Mouse (Mus musculus) hindbrain, embryonic 11.5 days (tissue): ENCODE results near the gene Sidt1. TPM values are rescaled to one million over a fixed set of nuclear protein-coding genes. Genes with fewer than 3 reads are reported as not detected.

ENCODE experiments used
- ATAC-seq: fragments of 200-750 bp; cut with Nextera tagmentation; 2 replicates; pipeline ENCODE4 v1.8.0; 2017; ENCODE audit warnings: mild to moderate bottlenecking, moderate TSS enrichment, moderate library complexity; ENCODE audit not compliant: low FRiP score
- DNase-seq: peaks from one replicate; pipeline ENCODE4 v3.0.0-alpha.2; 2015; ENCODE audit warnings: low spot score
- H3K27ac ChIP-seq: fragments of 300-500 bp; sonication (generic); 2 replicates; pipeline ENCODE4 v1.5.1; 2014; ENCODE audit warnings: mild to moderate bottlenecking, low read depth, low read length
- H3K27me3 ChIP-seq: fragments of 300-500 bp; sonication (generic); 2 replicates; pipeline ENCODE4 v1.6.1; 2014; ENCODE audit warnings: mild to moderate bottlenecking, low read length, moderate library complexity, mixed read lengths; ENCODE audit not compliant: control insufficient read depth, insufficient read depth
- H3K36me3 ChIP-seq: fragments of 300-500 bp; sonication (generic); 2 replicates; pipeline ENCODE4 v1.6.1; 2014; ENCODE audit warnings: mild to moderate bottlenecking, low read length, moderate library complexity, mixed read lengths; ENCODE audit not compliant: control insufficient read depth, insufficient read depth
- H3K4me1 ChIP-seq: fragments of 300-500 bp; sonication (generic); replicated peaks from 2 replicates; pipeline ENCODE4 v1.6.1; 2014; ENCODE audit warnings: low read length, mixed read lengths; ENCODE audit not compliant: control insufficient read depth, insufficient read depth
- H3K4me2 ChIP-seq: fragments of 300-500 bp; sonication (generic); replicated peaks from 2 replicates; pipeline ENCODE4 v1.6.1; 2014; ENCODE audit warnings: mild to moderate bottlenecking, low read depth, low read length
- H3K4me3 ChIP-seq: fragments of 300-500 bp; sonication (generic); 2 replicates; pipeline ENCODE4 v1.5.1; 2014; ENCODE audit warnings: low read depth, low read length
- H3K9ac ChIP-seq: fragments of 300-500 bp; sonication (generic); 2 replicates; pipeline ENCODE4 v1.6.1; 2014; ENCODE audit warnings: low read depth, low read length
- H3K9me3 ChIP-seq: fragments of 300-500 bp; sonication (generic); 2 replicates; pipeline ENCODE4 v1.6.1; 2016; ENCODE audit warnings: low read length; ENCODE audit not compliant: control insufficient read depth
- WGBS: fragments of 180-500 bp; shearing (Covaris S2); extraction: QIAGEN DNeasy Blood & Tissue Kit; methylation state at CpG from one replicate; pipeline ENCODE4 v1.1.7; 2014; 5-methylcytosine and 5-hydroxymethylcytosine counted together
- polyA plus RNA-seq: library from polyadenylated mRNA; unstranded; fragments of >200 nt; fragmentation: Nextera tagmentation; extraction: Ambion mirVana; gene quantifications from 2 replicates; pipeline ENCODE4 v1.2.1, GENCODE M21; 2014

Gene Sidt1
- polyA plus RNA-seq, 1 experiment from 2014 or later, result 0.28 TPM

DNA sequence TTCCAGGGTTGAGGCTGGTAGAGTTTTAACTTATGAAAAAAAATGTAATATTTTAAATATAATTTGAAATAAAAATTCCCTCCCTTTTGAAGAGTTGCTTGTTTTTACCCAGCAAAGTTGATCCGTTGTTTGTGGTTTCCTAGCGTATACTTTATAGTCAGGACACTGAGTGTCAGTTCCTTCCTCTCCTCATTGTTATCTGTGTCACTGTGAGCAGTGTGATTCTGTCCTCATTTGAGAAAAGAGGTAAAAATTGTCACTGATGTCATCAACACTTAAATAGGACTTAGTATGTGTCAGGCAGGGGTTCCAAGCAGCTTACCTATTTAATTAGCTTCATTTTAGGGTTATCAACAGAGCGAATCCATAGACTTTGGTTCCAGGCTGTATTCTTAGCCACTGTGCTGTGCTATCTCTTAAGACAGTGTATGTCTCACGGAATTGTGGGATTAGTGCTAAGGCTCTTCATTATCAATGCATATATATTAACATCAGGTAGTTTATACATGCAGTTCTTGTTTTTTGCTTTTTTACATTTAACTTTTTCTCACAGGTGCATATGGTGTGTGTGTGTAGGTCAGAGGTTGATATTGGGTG is 16.9 kb upstream of the Sidt1 start:
- no peak for ATAC-seq

DNA sequence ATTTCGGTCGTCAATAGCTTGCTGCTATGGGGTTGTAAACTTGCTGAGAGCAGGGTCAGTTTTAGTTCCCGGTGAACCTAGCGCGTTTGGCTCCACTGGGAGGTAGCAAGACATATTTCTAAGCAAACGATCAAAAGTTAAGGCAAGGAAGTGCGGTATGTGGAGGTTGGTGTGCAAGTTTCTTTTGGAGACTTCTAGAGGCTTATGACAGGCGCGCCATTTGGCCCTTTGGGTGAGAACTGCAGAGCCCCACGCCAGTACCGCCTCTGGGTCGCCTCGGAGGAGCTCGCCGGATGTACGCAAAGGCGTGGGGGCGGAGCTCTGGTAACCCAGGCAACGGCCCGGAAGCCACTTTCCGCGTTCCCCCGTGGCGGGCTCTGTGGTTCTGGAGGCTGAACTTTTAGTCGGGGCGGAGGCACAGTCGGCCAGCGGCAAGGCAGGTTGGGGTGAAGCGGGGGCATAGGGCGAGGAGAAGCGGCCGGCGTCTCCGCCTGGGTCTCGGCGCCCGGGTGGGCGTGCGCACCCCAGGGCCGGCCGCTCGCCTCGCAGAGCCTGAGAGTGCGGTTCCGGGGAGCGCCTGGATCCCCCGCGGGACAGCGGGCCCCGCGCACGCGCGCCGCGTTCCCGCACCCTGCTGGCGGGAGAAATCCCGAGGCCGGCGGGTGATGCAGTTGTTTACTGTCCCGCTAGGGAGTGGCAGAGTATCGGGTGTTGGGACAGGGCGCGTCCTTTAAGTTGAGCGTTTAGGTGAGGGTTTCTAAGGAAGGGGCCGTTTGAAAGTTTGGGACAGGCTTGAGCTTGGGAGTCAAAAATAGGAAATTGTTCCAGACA is 14.3 kb upstream of the Sidt1 start, which contains the start of gene Spice1:
Spice1 (plus strand) TSS at position 51 of the 831 bp plus-strand sequence.
- Histone ChIP-seq H3K4me2 (peak within 1 kb of the TSS; percentile 63), H3K4me3 (peak within 1 kb of the TSS; percentile 85), H3K4me1 (no peaks in the 10 kb centered on the region), H3K9me3 (no peaks in the 10 kb centered on the region), H3K9ac (peak within 1 kb of the TSS; percentile 68), H3K27me3 (no peaks in the 10 kb centered on the region), H3K27ac (peak within 1 kb of the TSS; percentile 84), H3K36me3 (no peaks in the 10 kb centered on the region)
- DNase-seq, result peak; percentile 96
- WGBS, result under 1% methylated on average over 57 of the region's 67 CpGs
- peak; percentile 99 for ATAC-seq

More for the DNA sequence above, 16.9 kb upstream of the Sidt1 start:
- no peaks in the 10 kb centered on the region for H3K36me3 ChIP-seq
- DNase-seq, result no peak
- H3K4me3 ChIP-seq, result no peak overlapping the region
- H3K27me3 ChIP-seq, result no peaks in the 10 kb centered on the region
- H3K9me3 ChIP-seq, result no peaks in the 10 kb centered on the region
- H3K4me2 ChIP-seq, result no peak overlapping the region
- no peaks in the 10 kb centered on the region for H3K4me1 ChIP-seq
- no peak overlapping the region for H3K9ac ChIP-seq
- H3K27ac ChIP-seq, result no peak overlapping the region
- WGBS, result 91% methylated on average over 4 of the region's 4 CpGs

- Histone ChIP-seq H3K27ac (no peak overlapping the region), H3K36me3 (no peaks in the 10 kb centered on the region), H3K4me1 (no peaks in the 10 kb centered on the region), H3K27me3 (peaks cover 14% of the 10 kb centered on the region), H3K4me2 (no peak overlapping the region), H3K9ac (no peak overlapping the region), H3K9me3 (no peaks in the 10 kb centered on the region), H3K4me3 (no peak overlapping the region)
- no peak for ATAC-seq
- no peak for DNase-seq
These were observed 4.5 kb upstream of the Sidt1 start for GRCm38 (mm10) chr16:44337541-44337940.

GRCm38 (mm10) chr16:44331995-44332860 is 768 bp downstream of the Sidt1 start:
- DNase-seq, result peak; percentile 65
- no peak overlapping the region for H3K27ac ChIP-seq
- H3K36me3 ChIP-seq, result no peaks in the 10 kb centered on the region
- peak overlapping the region; percentile 53 for H3K4me3 ChIP-seq
- H3K9me3 ChIP-seq, result no peaks in the 10 kb centered on the region
- peaks cover 18% of the 10 kb centered on the region for H3K27me3 ChIP-seq
- H3K4me2 ChIP-seq, result peak overlapping the region; percentile 93
- WGBS, result 1% methylated on average over 53 of the region's 60 CpGs
- peak overlapping the region; percentile 56 for H3K9ac ChIP-seq
- H3K4me1 ChIP-seq, result no peaks in the 10 kb centered on the region
- peak; percentile 68 for ATAC-seq

GRCm38 (mm10) chr16:44331671-44331994 is 1.4 kb downstream of the Sidt1 start:
- H3K4me1 ChIP-seq, result no peaks in the 10 kb centered on the region

GRCm38 (mm10) chr16:44331154-44331553 is 1.8 kb downstream of the Sidt1 start:
- H3K4me3 ChIP-seq, result no peak overlapping the region
- H3K9ac ChIP-seq, result no peak overlapping the region
- H3K4me1 ChIP-seq, result no peaks in the 10 kb centered on the region
- H3K4me2 ChIP-seq, result no peak overlapping the region
- H3K27ac ChIP-seq, result no peak overlapping the region
- WGBS, result 20% methylated on average over 9 of the region's 9 CpGs
- peaks cover 18% of the 10 kb centered on the region for H3K27me3 ChIP-seq
- DNase-seq (peak; percentile 36), ATAC-seq (no peak)
- no peaks in the 10 kb centered on the region for H3K9me3 ChIP-seq
- no peaks in the 10 kb centered on the region for H3K36me3 ChIP-seq

More at GRCm38 (mm10) chr16:44331671-44331994, 1.4 kb downstream of the Sidt1 start:
- no peak for DNase-seq
- Histone ChIP-seq H3K4me2 (peak overlapping the region; percentile 93), H3K9me3 (no peaks in the 10 kb centered on the region), H3K27ac (no peak overlapping the region), H3K36me3 (no peaks in the 10 kb centered on the region), H3K27me3 (peaks cover 18% of the 10 kb centered on the region), H3K9ac (no peak overlapping the region), H3K4me3 (peak overlapping the region; percentile 53)
- 11% methylated on average over 6 of the region's 6 CpGs for WGBS
- ATAC-seq, result peak; percentile 43; the same call in 1 of the 2 replicates

- no peak overlapping the region for H3K4me3 ChIP-seq
- H3K4me1 ChIP-seq, result no peaks in the 10 kb centered on the region
- H3K27ac ChIP-seq, result no peak overlapping the region
- H3K9me3 ChIP-seq, result no peaks in the 10 kb centered on the region
- 78% methylated on average over 9 of the region's 9 CpGs for WGBS
- H3K27me3 ChIP-seq, result peaks cover 18% of the 10 kb centered on the region
- H3K9ac ChIP-seq, result no peak overlapping the region
- no peak overlapping the region for H3K4me2 ChIP-seq
- no peaks in the 10 kb centered on the region for H3K36me3 ChIP-seq
- DNase-seq (peak; percentile 18), ATAC-seq (no peak)
These were observed 2.3 kb downstream of the Sidt1 start for GRCm38 (mm10) chr16:44330657-44331056.

- H3K4me3 ChIP-seq, result no peak overlapping the region
- H3K36me3 ChIP-seq, result no peaks in the 10 kb centered on the region
- no peak overlapping the region for H3K9ac ChIP-seq
- H3K4me2 ChIP-seq, result no peak overlapping the region
- DNase-seq (no peak), ATAC-seq (no peak)
- no peaks in the 10 kb centered on the region for H3K9me3 ChIP-seq
- WGBS, result 79% methylated on average over 4 of the region's 4 CpGs
- H3K27me3 ChIP-seq, result peaks cover 14% of the 10 kb centered on the region
- no peaks in the 10 kb centered on the region for H3K4me1 ChIP-seq
- no peak overlapping the region for H3K27ac ChIP-seq
These were observed 4.4 kb downstream of the Sidt1 start for GRCm38 (mm10) chr16:44328644-44329043.
